Mouse (Mus musculus): ENCODE data around the gene Rtn4r. TPM values are rescaled to one million over a fixed set of nuclear protein-coding genes. Genes with fewer than 3 reads are reported as not detected.

The Rtn4r gene
- total and polyA plus RNA-seq, 2 experiments = not detected

DNA sequence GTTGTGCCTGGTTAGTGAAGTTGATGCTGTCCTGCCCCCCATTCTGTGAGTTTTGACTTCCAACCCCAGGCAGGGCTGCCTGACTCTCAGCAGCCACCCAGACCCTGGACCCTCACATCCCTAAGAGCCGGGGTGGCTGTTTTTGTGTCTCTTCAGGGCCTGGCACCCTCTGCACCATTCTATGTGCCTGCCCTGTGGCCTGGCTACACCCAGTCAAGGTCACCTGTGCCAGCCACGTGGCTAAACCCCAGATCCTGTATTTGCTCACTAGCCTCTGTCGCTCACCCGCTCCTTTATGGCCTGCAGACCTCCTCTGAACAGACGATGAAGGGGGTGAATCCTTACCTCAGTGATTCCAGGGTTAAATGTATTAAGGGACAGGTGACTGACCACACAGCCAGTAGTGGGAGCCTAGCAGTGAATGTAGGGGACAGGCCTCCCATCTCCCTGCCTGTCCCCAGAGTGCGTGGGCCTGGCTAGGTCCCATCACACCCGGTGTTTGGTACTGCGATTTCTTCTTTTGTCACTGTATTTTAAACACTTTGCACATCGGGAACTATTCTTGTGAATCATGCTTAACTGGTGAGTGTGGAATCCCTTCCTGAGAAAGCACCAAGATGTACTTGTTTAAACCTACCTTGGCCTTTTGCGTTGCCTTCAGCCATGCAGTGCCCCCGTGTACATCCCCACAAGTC lies 4.0 kb downstream of the Rtn4r start:
- peaks cover 8% of the 10 kb centered on the region for H3K4me1 ChIP-seq (ENCODE audit: control insufficient read depth, insufficient read depth, low read length)
- TF ChIP-seq CTCF (IDR thresholded peaks at IDR 0.05; ENCODE audit: low read depth, low read length) = no peak
- TF ChIP-seq POLR2A (IDR thresholded peaks at IDR 0.05; ENCODE audit: extremely low read depth, insufficient read depth, low read length) = no peak
- no peak overlapping the region for H3K9ac ChIP-seq (ENCODE audit: low read depth, low read length)
- WGBS = 60% methylated on average over 11 of the region's 11 CpGs
- no peak overlapping the region for H3K4me3 ChIP-seq (ENCODE audit: insufficient read depth, low read depth, low read length)
- peaks cover 9% of the 10 kb centered on the region; the same call in 1 of the 2 replicates for H3K27me3 ChIP-seq (ENCODE audit: control insufficient read depth, insufficient read depth, low read length)
- no peak overlapping the region for H3K27ac ChIP-seq (replicated peaks; ENCODE audit: insufficient read depth, low read depth, low read length)
- H3K36me3 ChIP-seq (ENCODE audit: control insufficient read depth, insufficient read depth, low read length) = no peaks in the 10 kb centered on the region
- peak; percentile 11 for DNase-seq (ENCODE audit: extremely low read depth, low read depth, low spot score)
- no peaks in the 10 kb centered on the region for H3K79me2 ChIP-seq (ENCODE audit: control insufficient read depth, insufficient read depth, low read length)

GRCm38 (mm10) chr16:18132026-18132425 lies 4.6 kb downstream of the Rtn4r start:
- Histone ChIP-seq H3K9ac (ENCODE audit: low read depth, low read length) (no peak overlapping the region), H3K4me3 (ENCODE audit: insufficient read depth, low read depth, low read length) (no peak overlapping the region), H3K27me3 (ENCODE audit: control insufficient read depth, insufficient read depth, low read length) (peaks cover 6% of the 10 kb centered on the region; the same call in 1 of the 2 replicates), H3K36me3 (ENCODE audit: control insufficient read depth, insufficient read depth, low read length) (no peaks in the 10 kb centered on the region), H3K79me2 (ENCODE audit: control insufficient read depth, insufficient read depth, low read length) (no peaks in the 10 kb centered on the region), H3K4me1 (ENCODE audit: control insufficient read depth, insufficient read depth, low read length) (peaks cover 8% of the 10 kb centered on the region), H3K27ac (replicated peaks; ENCODE audit: insufficient read depth, low read depth, low read length) (no peak overlapping the region)
- no peak for DNase-seq (ENCODE audit: extremely low read depth, low read depth, low spot score)
- TF ChIP-seq CTCF (IDR thresholded peaks at IDR 0.05; ENCODE audit: low read depth, low read length) (no peak), POLR2A (IDR thresholded peaks at IDR 0.05; ENCODE audit: extremely low read depth, insufficient read depth, low read length) (no peak)
- WGBS = 80% methylated on average over 1 of the region's 1 CpGs

- Histone ChIP-seq H3K4me1 (ENCODE audit: control insufficient read depth, insufficient read depth, low read length) (peaks cover 8% of the 10 kb centered on the region), H3K36me3 (ENCODE audit: control insufficient read depth, insufficient read depth, low read length) (no peaks in the 10 kb centered on the region), H3K27me3 (ENCODE audit: control insufficient read depth, insufficient read depth, low read length) (peaks cover 6% of the 10 kb centered on the region; the same call in 1 of the 2 replicates), H3K79me2 (ENCODE audit: control insufficient read depth, insufficient read depth, low read length) (no peaks in the 10 kb centered on the region), H3K4me3 (ENCODE audit: insufficient read depth, low read depth, low read length) (no peak overlapping the region), H3K9ac (ENCODE audit: low read depth, low read length) (no peak overlapping the region), H3K27ac (replicated peaks; ENCODE audit: insufficient read depth, low read depth, low read length) (no peak overlapping the region)
- DNase-seq (ENCODE audit: extremely low read depth, low read depth, low spot score) = no peak
- WGBS = 87% methylated on average over 3 of the region's 3 CpGs
- TF ChIP-seq CTCF (IDR thresholded peaks at IDR 0.05; ENCODE audit: low read depth, low read length) = no peak
- TF ChIP-seq POLR2A (IDR thresholded peaks at IDR 0.05; ENCODE audit: extremely low read depth, insufficient read depth, low read length) = no peak
These were observed 5.1 kb downstream of the Rtn4r start for GRCm38 (mm10) chr16:18132575-18132974.

- no peaks in the 10 kb centered on the region for H3K36me3 ChIP-seq (ENCODE audit: control insufficient read depth, insufficient read depth, low read length)
- no peak for DNase-seq (ENCODE audit: extremely low read depth, low read depth, low spot score)
- TF ChIP-seq POLR2A (IDR thresholded peaks at IDR 0.05; ENCODE audit: extremely low read depth, insufficient read depth, low read length) (no peak), CTCF (IDR thresholded peaks at IDR 0.05; ENCODE audit: low read depth, low read length) (no peak)
- H3K4me3 ChIP-seq (ENCODE audit: insufficient read depth, low read depth, low read length) = no peak overlapping the region
- 0 out of 2 replicates have a peak, but pooled peaks cover 3% of the 10 kb centered on the region for H3K27me3 ChIP-seq (ENCODE audit: control insufficient read depth, insufficient read depth, low read length)
- WGBS = 88% methylated on average over 5 of the region's 5 CpGs
- H3K27ac ChIP-seq (replicated peaks; ENCODE audit: insufficient read depth, low read depth, low read length) = no peak overlapping the region
- no peaks in the 10 kb centered on the region for H3K79me2 ChIP-seq (ENCODE audit: control insufficient read depth, insufficient read depth, low read length)
- no peak overlapping the region for H3K9ac ChIP-seq (ENCODE audit: low read depth, low read length)
- H3K4me1 ChIP-seq (ENCODE audit: control insufficient read depth, insufficient read depth, low read length) = peaks cover 8% of the 10 kb centered on the region
These were observed 5.9 kb downstream of the Rtn4r start for GRCm38 (mm10) chr16:18133133-18133920.

DNA sequence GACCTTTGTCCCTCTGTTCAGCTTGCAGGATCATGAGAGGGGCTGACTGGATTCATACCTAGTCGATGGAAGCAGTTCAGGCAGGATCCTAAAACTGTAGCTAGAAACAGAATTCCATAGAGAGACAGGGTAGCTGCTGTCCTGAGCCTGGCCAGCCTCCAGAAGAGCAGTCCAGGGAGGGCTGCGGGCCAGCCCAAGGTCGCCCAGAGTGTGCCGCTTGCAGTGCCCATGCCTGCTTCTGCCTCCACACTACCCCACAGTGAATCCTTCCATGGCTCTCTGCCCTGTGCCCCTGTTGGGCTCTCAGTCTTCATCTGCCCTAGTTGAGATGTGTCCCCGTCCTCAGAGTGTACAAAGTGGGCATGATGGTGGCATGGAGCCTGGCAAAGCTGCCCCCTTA lies 7.8 kb downstream of the Rtn4r start:
- DNase-seq (ENCODE audit: extremely low read depth, low read depth, low spot score) = peak; percentile 24

More for the DNA sequence above, 7.8 kb downstream of the Rtn4r start:
- Histone ChIP-seq H3K4me1 (ENCODE audit: control insufficient read depth, insufficient read depth, low read length) (peaks cover 8% of the 10 kb centered on the region), H3K9ac (ENCODE audit: low read depth, low read length) (no peak overlapping the region), H3K27ac (replicated peaks; ENCODE audit: insufficient read depth, low read depth, low read length) (no peak overlapping the region), H3K79me2 (ENCODE audit: control insufficient read depth, insufficient read depth, low read length) (no peaks in the 10 kb centered on the region), H3K27me3 (ENCODE audit: control insufficient read depth, insufficient read depth, low read length) (no peaks in the 10 kb centered on the region), H3K4me3 (ENCODE audit: insufficient read depth, low read depth, low read length) (no peak overlapping the region), H3K36me3 (ENCODE audit: control insufficient read depth, insufficient read depth, low read length) (no peaks in the 10 kb centered on the region)
- 30% methylated on average over 5 of the region's 5 CpGs for WGBS
- TF ChIP-seq CTCF (IDR thresholded peaks at IDR 0.05; ENCODE audit: low read depth, low read length) (no peak), POLR2A (IDR thresholded peaks at IDR 0.05; ENCODE audit: extremely low read depth, insufficient read depth, low read length) (no peak)

All from liver, adult 2 months (tissue).